Mouse (Mus musculus) liver (tissue): ENCODE results near the gene Olfr775.

Experiments used
- DNase-seq: peaks from one replicate; pipeline ENCODE4 v3.0.0-alpha.2; 2020; ENCODE audit warnings: mixed read lengths

Olfr775 gene

GRCm38 (mm10) chr10:129248112-129248511, at the start of gene Olfr775:
Olfr775 (plus strand) TSS chr10:129248412.
- DNase-seq, result no peak

DNA sequence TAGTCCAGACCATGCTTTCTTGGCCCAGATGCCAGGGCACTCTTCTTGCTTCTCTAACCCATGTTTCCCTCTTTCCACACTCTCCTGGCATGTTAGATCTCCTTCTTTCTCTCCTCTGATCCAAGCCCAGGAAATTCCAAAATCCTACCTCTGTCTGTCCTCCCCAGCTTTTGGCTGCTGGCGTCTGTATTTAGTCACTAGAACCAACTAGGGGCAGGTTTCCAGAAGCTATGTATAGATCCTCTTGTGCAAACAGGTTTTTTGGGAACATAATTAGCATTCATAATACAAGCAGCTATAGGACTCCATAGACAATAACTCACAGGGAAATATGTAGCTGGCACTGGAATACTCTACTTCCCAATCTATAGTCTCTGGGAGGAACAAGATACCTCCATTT, 17.5 kb upstream of the Olfr775 start:
- DNase-seq, result no peak

DNA sequence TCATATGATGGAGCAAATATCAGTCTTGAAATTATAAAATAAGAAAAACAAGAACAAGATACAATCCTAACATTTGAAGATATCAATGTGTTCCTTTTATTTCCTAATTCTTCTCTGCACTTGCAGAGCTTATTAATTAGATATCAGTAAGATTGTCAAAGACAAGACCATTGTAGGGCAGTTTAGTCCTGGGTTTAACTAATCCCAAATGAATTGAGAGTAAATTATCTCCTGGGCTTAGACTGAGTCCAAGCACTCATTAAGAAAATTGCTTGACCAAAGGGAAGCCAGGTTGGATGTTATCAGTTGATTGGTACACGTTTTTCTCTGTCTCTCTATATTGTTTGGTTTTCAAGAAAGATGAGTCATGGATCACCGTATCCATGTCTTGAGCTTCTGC, 12.3 kb upstream of the Olfr775 start, which contains the start of gene Olfr774:
Gene Olfr774 (plus strand): TSS at position 301 of the 400 bp plus-strand sequence.
- no peak for DNase-seq

GRCm38 (mm10) chr10:129258827-129259226, 10.6 kb downstream of the Olfr775 start, which contains the start of gene Olfr776:
Olfr776 (plus strand) TSS chr10:129259127.
- no peak for DNase-seq

GRCm38 (mm10) chr10:129271081-129271535, 22.9 kb downstream of the Olfr775 start, which contains the start of gene Olfr777:
Olfr777 (minus strand) TSS chr10:129271485.
- DNase-seq, result no peak
